Mouse (Mus musculus) heart, embryonic 14.5 days (tissue): Measurements from ENCODE around the gene Plch1. TPM values are rescaled to one million over a fixed set of nuclear protein-coding genes. Genes with fewer than 3 reads are reported as not detected.

Experiments used
- ATAC-seq: fragments of 200-750 bp; cut with Nextera tagmentation; 2 replicates; pipeline ENCODE4 v1.8.0; 2017; ENCODE audit warnings: low read depth, moderate TSS enrichment; ENCODE audit not compliant: insufficient number of reproducible peaks, insufficient read depth, low FRiP score
- H3K27ac ChIP-seq, 2 experiments: fragments of 200-500 bp in 1 of 2; fragments of 300-500 bp in 1 of 2; sonication (generic) in 1 of 2; replicated peaks in 1 of 2; 2 replicates each; pipeline ENCODE4 v1.5.1; 2012 to 2014; ENCODE audit warnings: low read depth in 2 of 2, low read length in 2 of 2, control low read depth in 1 of 2, mild to moderate bottlenecking in 1 of 2, mixed read lengths in 1 of 2; ENCODE audit not compliant: control insufficient read depth in 1 of 2, insufficient read depth in 1 of 2
- H3K27me3 ChIP-seq: fragments of 300-500 bp; sonication (generic); 2 replicates; pipeline ENCODE4 v1.6.1; 2014; ENCODE audit warnings: mild to moderate bottlenecking, low read length, control low read depth; ENCODE audit not compliant: control insufficient read depth, insufficient read depth
- H3K36me3 ChIP-seq: fragments of 300-500 bp; sonication (generic); 2 replicates; pipeline ENCODE4 v1.6.1; 2014; ENCODE audit warnings: mild to moderate bottlenecking, control low read depth, low read length, mixed read lengths; ENCODE audit not compliant: control insufficient read depth, insufficient read depth
- H3K4me1 ChIP-seq, 2 experiments: fragments of 200-500 bp in 1 of 2; fragments of 300-500 bp in 1 of 2; sonication (generic) in 1 of 2; 2 replicates each; pipeline ENCODE4 v1.6.1; 2012 to 2014; ENCODE audit warnings: low read length in 2 of 2, control low read depth in 1 of 2, mixed read lengths in 1 of 2; ENCODE audit not compliant: control insufficient read depth in 2 of 2, insufficient read depth in 2 of 2
- H3K4me2 ChIP-seq: fragments of 300-500 bp; sonication (generic); 2 replicates; pipeline ENCODE4 v1.6.1; 2014; ENCODE audit warnings: mild to moderate bottlenecking, low read length
- H3K4me3 ChIP-seq, 2 experiments: fragments of 200-500 bp in 1 of 2; fragments of 300-500 bp in 1 of 2; sonication (generic) in 1 of 2; 2 replicates each; pipeline ENCODE4 v1.5.1; 2012 to 2014; ENCODE audit warnings: low read length in 2 of 2, mild to moderate bottlenecking in 2 of 2, control low read depth in 1 of 2, low read depth in 1 of 2, moderate library complexity in 1 of 2; ENCODE audit not compliant: control insufficient read depth in 1 of 2, insufficient read depth in 1 of 2
- H3K9ac ChIP-seq: fragments of 300-500 bp; sonication (generic); 2 replicates; pipeline ENCODE4 v1.6.1; 2014; ENCODE audit warnings: mild to moderate bottlenecking, low read length
- H3K9me3 ChIP-seq: fragments of 300-500 bp; sonication (generic); 2 replicates; pipeline ENCODE4 v1.6.1; 2016; ENCODE audit warnings: low read length, control low read depth; ENCODE audit not compliant: control insufficient read depth
- WGBS: fragments of 180-500 bp; shearing (Covaris S2); extraction: QIAGEN DNeasy Blood & Tissue Kit; methylation state at CpG from one replicate; pipeline ENCODE4 v1.1.7; 2014; 5-methylcytosine and 5-hydroxymethylcytosine counted together
- polyA plus RNA-seq: library from polyadenylated mRNA; unstranded; fragments of >200 nt; fragmentation: Nextera tagmentation; extraction: Ambion mirVana; gene quantifications from 2 replicates; pipeline ENCODE4 v1.2.1, GENCODE M21; 2014

Gene Plch1
- 0.31 and 0.82 TPM in 2 replicates for polyA plus RNA-seq

- peak within 1 kb of the TSS; percentile 100 for H3K4me2 ChIP-seq
- ATAC-seq, result peak; percentile 39; the same call in 1 of the 2 replicates
- no peaks in the 10 kb centered on the region for H3K36me3 ChIP-seq
- H3K27me3 ChIP-seq, result no peaks in the 10 kb centered on the region
- H3K9ac ChIP-seq, result peak within 1 kb of the TSS; percentile 67
- peak within 1 kb of the TSS; percentile 68 to 85 for H3K4me3 ChIP-seq
- no peak within 1 kb of the TSS for H3K27ac ChIP-seq
- H3K9me3 ChIP-seq, result no peaks in the 10 kb centered on the region
- WGBS, result under 1% methylated on average over 12 of the region's 12 CpGs
- H3K4me1 ChIP-seq, result peaks cover 0 to 12% of the 10 kb centered on the region in 2 experiments; a peak in 2 of 4 replicates
These were observed at the start of gene Plch1 for GRCm38 (mm10) chr3:63899309-63899695. Gene Plch1 (minus strand): TSS chr3:63899472.

GRCm38 (mm10) chr3:63941204-63941850 is 42.1 kb upstream of the Plch1 start:
- Histone ChIP-seq H3K27ac (no peak overlapping the region), H3K4me2 (no peak overlapping the region), H3K4me1 (no peaks in the 10 kb centered on the region), H3K27me3 (no peaks in the 10 kb centered on the region), H3K9ac (no peak overlapping the region), H3K9me3 (no peaks in the 10 kb centered on the region), H3K4me3 (no peak overlapping the region), H3K36me3 (peaks cover 38% of the 10 kb centered on the region)
- 64% methylated on average over 2 of the region's 2 CpGs for WGBS
- ATAC-seq, result no peak

GRCm38 (mm10) chr3:63938928-63939327 is 39.7 kb upstream of the Plch1 start:
- 77% methylated on average over 2 of the region's 2 CpGs for WGBS
- no peaks in the 10 kb centered on the region for H3K4me1 ChIP-seq
- no peaks in the 10 kb centered on the region for H3K27me3 ChIP-seq
- H3K9ac ChIP-seq, result no peak overlapping the region
- H3K27ac ChIP-seq, result no peak overlapping the region
- H3K36me3 ChIP-seq, result peaks cover 24% of the 10 kb centered on the region
- H3K9me3 ChIP-seq, result no peaks in the 10 kb centered on the region
- no peak for ATAC-seq
- H3K4me3 ChIP-seq, result no peak overlapping the region
- H3K4me2 ChIP-seq, result no peak overlapping the region

- ATAC-seq, result peak; percentile 88
- Histone ChIP-seq H3K36me3 (peaks cover 3% of the 10 kb centered on the region; the same call in 1 of the 2 replicates), H3K27ac (peak within 1 kb of the TSS; percentile 52 to 70), H3K4me1 (no peaks in the 10 kb centered on the region), H3K9me3 (no peaks in the 10 kb centered on the region), H3K4me2 (peak within 1 kb of the TSS; percentile 67), H3K9ac (peak within 1 kb of the TSS; percentile 80), H3K4me3 (peak within 1 kb of the TSS; percentile 57 to 68), H3K27me3 (no peaks in the 10 kb centered on the region)
- 5% methylated on average over 48 of the region's 48 CpGs for WGBS
These were observed 29.9 kb upstream of the Plch1 start, which contains the start of gene E130311K13Rik for GRCm38 (mm10) chr3:63928878-63929859. Gene E130311K13Rik (minus strand): TSS chr3:63929472.

GRCm38 (mm10) chr3:63919634-63920033 is 20.4 kb upstream of the Plch1 start:
- Histone ChIP-seq H3K27me3 (no peaks in the 10 kb centered on the region), H3K9me3 (no peaks in the 10 kb centered on the region), H3K4me1 (no peaks in the 10 kb centered on the region), H3K36me3 (peaks cover 29% of the 10 kb centered on the region), H3K4me3 (no peak overlapping the region), H3K4me2 (no peak overlapping the region), H3K27ac (no peak overlapping the region), H3K9ac (no peak overlapping the region)
- no peak for ATAC-seq
- 62% methylated on average over 3 of the region's 3 CpGs for WGBS

GRCm38 (mm10) chr3:63910301-63910700 is 11.0 kb upstream of the Plch1 start:
- Histone ChIP-seq H3K4me3 (no peak overlapping the region), H3K27ac (no peak overlapping the region), H3K4me1 (no peaks in the 10 kb centered on the region; a peak in 1 of 4 replicates), H3K36me3 (0 out of 2 replicates have a peak, but pooled peaks cover 12% of the 10 kb centered on the region), H3K4me2 (no peak overlapping the region), H3K27me3 (no peaks in the 10 kb centered on the region), H3K9ac (no peak overlapping the region), H3K9me3 (no peaks in the 10 kb centered on the region)
- ATAC-seq, result no peak
- 72% methylated on average over 4 of the region's 4 CpGs for WGBS

GRCm38 (mm10) chr3:63905241-63905640 is 6.0 kb upstream of the Plch1 start:
- Histone ChIP-seq H3K9me3 (no peaks in the 10 kb centered on the region), H3K9ac (0 out of 2 replicates have a peak overlapping the region, but pooled peaks have one; percentile 25), H3K4me3 (peak overlapping the region; percentile 30 to 32), H3K36me3 (no peaks in the 10 kb centered on the region), H3K27me3 (no peaks in the 10 kb centered on the region), H3K4me2 (peak overlapping the region; percentile 71), H3K4me1 (no peaks in the 10 kb centered on the region; a peak in 1 of 4 replicates), H3K27ac (no peak overlapping the region)
- 4% methylated on average over 18 of the region's 18 CpGs for WGBS
- ATAC-seq, result no peak
